Mouse (Mus musculus) stomach, embryonic 16.5 days (tissue): Measurements from ENCODE around the gene Dnase2b. TPM values are rescaled to one million over a fixed set of nuclear protein-coding genes. Genes with fewer than 3 reads are reported as not detected.

Source experiments
- ATAC-seq: fragments of 200-750 bp; cut with Nextera tagmentation; 2 replicates; pipeline ENCODE4 v1.8.0; 2017; ENCODE audit warnings: moderate number of reproducible peaks, moderate TSS enrichment; ENCODE audit not compliant: insufficient read depth, low FRiP score
- H3K27ac ChIP-seq: fragments of 300-500 bp; sonication (generic); 2 replicates; pipeline ENCODE4 v1.5.1; 2014; ENCODE audit warnings: low read length
- H3K27me3 ChIP-seq: fragments of 300-500 bp; sonication (generic); 2 replicates; pipeline ENCODE4 v1.6.1; 2014; ENCODE audit warnings: low read length, control low read depth, mixed read lengths; ENCODE audit not compliant: control insufficient read depth, insufficient read depth
- H3K36me3 ChIP-seq: fragments of 300-500 bp; sonication (generic); 2 replicates; pipeline ENCODE4 v1.6.1; 2014; ENCODE audit warnings: low read length; ENCODE audit not compliant: control insufficient read depth, insufficient read depth
- H3K4me1 ChIP-seq: fragments of 300-500 bp; sonication (generic); 2 replicates; pipeline ENCODE4 v1.6.1; 2014; ENCODE audit warnings: low read length, control low read depth, mixed read lengths; ENCODE audit not compliant: control insufficient read depth, insufficient read depth
- H3K4me2 ChIP-seq: fragments of 300-500 bp; sonication (generic); 2 replicates; pipeline ENCODE4 v1.6.1; 2014; ENCODE audit warnings: low read depth, low read length, mixed read lengths
- H3K4me3 ChIP-seq: fragments of 300-500 bp; sonication (generic); replicated peaks from 2 replicates; pipeline ENCODE4 v1.5.1; 2014; ENCODE audit warnings: mild to moderate bottlenecking, low read length
- H3K9ac ChIP-seq: fragments of 300-500 bp; sonication (generic); 2 replicates; pipeline ENCODE4 v1.6.1; 2014; ENCODE audit warnings: low read length
- H3K9me3 ChIP-seq: fragments of 300-500 bp; sonication (generic); replicated peaks from 2 replicates; pipeline ENCODE4 v1.6.1; 2016; ENCODE audit warnings: low read length, control low read depth; ENCODE audit not compliant: control insufficient read depth
- WGBS: fragments of 180-500 bp; shearing (Covaris S2); extraction: QIAGEN DNeasy Blood & Tissue Kit; methylation state at CpG from one replicate; pipeline ENCODE4 v1.1.7; 2014; 5-methylcytosine and 5-hydroxymethylcytosine counted together
- polyA plus RNA-seq: library from polyadenylated mRNA; unstranded; fragments of >200 nt; fragmentation: Nextera tagmentation; extraction: Ambion mirVana; gene quantifications from 2 replicates; pipeline ENCODE4 v1.2.1, GENCODE M21; 2015

Dnase2b gene
- polyA plus RNA-seq, result 0.28 and 0.31 TPM in 2 replicates

GRCm38 (mm10) chr3:146615496-146615895 is at the start of gene Dnase2b:
Gene Dnase2b, minus strand, starts transcription at chr3:146615596.
- WGBS, result 84% methylated on average over 4 of the region's 4 CpGs

GRCm38 (mm10) chr3:146661907-146662306 is 46.5 kb upstream of the Dnase2b start:
- Histone ChIP-seq H3K9me3 (no peaks in the 10 kb centered on the region), H3K27me3 (no peaks in the 10 kb centered on the region), H3K4me2 (no peak overlapping the region), H3K36me3 (no peaks in the 10 kb centered on the region), H3K27ac (no peak overlapping the region), H3K4me3 (no peak overlapping the region), H3K9ac (no peak overlapping the region), H3K4me1 (no peaks in the 10 kb centered on the region)
- ATAC-seq, result no peak
- 73% methylated on average over 7 of the region's 7 CpGs for WGBS

More at GRCm38 (mm10) chr3:146615496-146615895, at the start of gene Dnase2b:
- Histone ChIP-seq H3K27me3 (no peaks in the 10 kb centered on the region), H3K9me3 (no peaks in the 10 kb centered on the region), H3K4me2 (no peak within 1 kb of the TSS), H3K36me3 (no peaks in the 10 kb centered on the region), H3K9ac (no peak within 1 kb of the TSS), H3K4me3 (no peak within 1 kb of the TSS), H3K4me1 (no peaks in the 10 kb centered on the region), H3K27ac (no peak within 1 kb of the TSS)
- no peak for ATAC-seq

- ATAC-seq, result no peak
- 60% methylated on average over 6 of the region's 6 CpGs for whole genome bisulfite sequencing
These were observed 45.6 kb upstream of the Dnase2b start for GRCm38 (mm10) chr3:146661001-146661400.

GRCm38 (mm10) chr3:146659321-146659720 is 43.9 kb upstream of the Dnase2b start:
- no peak overlapping the region for H3K9ac ChIP-seq
- WGBS, result 87% methylated on average over 5 of the region's 5 CpGs
- H3K4me2 ChIP-seq, result no peak overlapping the region
- no peak for ATAC-seq
- H3K4me1 ChIP-seq, result no peaks in the 10 kb centered on the region; the same call in 1 of the 2 replicates
- no peak overlapping the region for H3K4me3 ChIP-seq
- no peak overlapping the region for H3K27ac ChIP-seq
- no peaks in the 10 kb centered on the region for H3K27me3 ChIP-seq
- no peaks in the 10 kb centered on the region for H3K36me3 ChIP-seq
- no peaks in the 10 kb centered on the region for H3K9me3 ChIP-seq

More at GRCm38 (mm10) chr3:146661001-146661400, 45.6 kb upstream of the Dnase2b start:
- Histone ChIP-seq H3K9me3 (no peaks in the 10 kb centered on the region), H3K36me3 (no peaks in the 10 kb centered on the region), H3K4me1 (no peaks in the 10 kb centered on the region), H3K4me3 (no peak overlapping the region), H3K4me2 (no peak overlapping the region), H3K27ac (no peak overlapping the region), H3K9ac (no peak overlapping the region), H3K27me3 (no peaks in the 10 kb centered on the region)

- no peak for ATAC-seq
- H3K9ac ChIP-seq, result no peak overlapping the region
- H3K27ac ChIP-seq, result no peak overlapping the region
- no peak overlapping the region for H3K4me3 ChIP-seq
- no peaks in the 10 kb centered on the region for H3K27me3 ChIP-seq
- H3K36me3 ChIP-seq, result no peaks in the 10 kb centered on the region
- WGBS, result 85% methylated on average over 1 of the region's 1 CpGs
- H3K9me3 ChIP-seq, result no peaks in the 10 kb centered on the region
- H3K4me2 ChIP-seq, result no peak overlapping the region
- H3K4me1 ChIP-seq, result no peaks in the 10 kb centered on the region; the same call in 1 of the 2 replicates
These were observed 42.8 kb upstream of the Dnase2b start for GRCm38 (mm10) chr3:146658061-146658639.

GRCm38 (mm10) chr3:146657433-146657832 is 42.0 kb upstream of the Dnase2b start:
- H3K4me1 ChIP-seq, result no peaks in the 10 kb centered on the region; the same call in 1 of the 2 replicates
- no peak overlapping the region for H3K4me3 ChIP-seq
- H3K9me3 ChIP-seq, result no peaks in the 10 kb centered on the region
- no peak for ATAC-seq
- 86% methylated on average over 5 of the region's 5 CpGs for WGBS
- no peaks in the 10 kb centered on the region for H3K36me3 ChIP-seq
- H3K27ac ChIP-seq, result no peak overlapping the region
- no peaks in the 10 kb centered on the region for H3K27me3 ChIP-seq
- H3K9ac ChIP-seq, result no peak overlapping the region
- no peak overlapping the region for H3K4me2 ChIP-seq

GRCm38 (mm10) chr3:146655111-146655577 is 39.7 kb upstream of the Dnase2b start:
- H3K4me1 ChIP-seq, result no peaks in the 10 kb centered on the region; the same call in 1 of the 2 replicates
- no peak for ATAC-seq
- no peak overlapping the region for H3K27ac ChIP-seq
- no peak overlapping the region for H3K4me3 ChIP-seq
- no peaks in the 10 kb centered on the region for H3K27me3 ChIP-seq
- no peaks in the 10 kb centered on the region for H3K9me3 ChIP-seq
- H3K4me2 ChIP-seq, result no peak overlapping the region
- H3K36me3 ChIP-seq, result no peaks in the 10 kb centered on the region
- no peak overlapping the region for H3K9ac ChIP-seq
- WGBS, result 50% methylated on average over 2 of the region's 2 CpGs

- Histone ChIP-seq H3K4me1 (no peaks in the 10 kb centered on the region; the same call in 1 of the 2 replicates), H3K36me3 (no peaks in the 10 kb centered on the region), H3K27ac (no peak overlapping the region), H3K27me3 (no peaks in the 10 kb centered on the region), H3K9me3 (no peaks in the 10 kb centered on the region), H3K4me2 (no peak overlapping the region), H3K4me3 (no peak overlapping the region), H3K9ac (no peak overlapping the region)
- 55% methylated on average over 6 of the region's 6 CpGs for WGBS
- no peak; the same call in 1 of the 2 replicates for ATAC-seq
These were observed 38.3 kb upstream of the Dnase2b start for GRCm38 (mm10) chr3:146653692-146654091.

GRCm38 (mm10) chr3:146652431-146652830 is 37.0 kb upstream of the Dnase2b start:
- no peaks in the 10 kb centered on the region for H3K36me3 ChIP-seq
- ATAC-seq, result no peak
- 87% methylated on average over 5 of the region's 5 CpGs for WGBS
- H3K4me3 ChIP-seq, result no peak overlapping the region
- no peak overlapping the region for H3K4me2 ChIP-seq
- H3K27ac ChIP-seq, result no peak overlapping the region
- no peak overlapping the region for H3K9ac ChIP-seq
- no peaks in the 10 kb centered on the region for H3K9me3 ChIP-seq
- H3K27me3 ChIP-seq, result no peaks in the 10 kb centered on the region
- no peaks in the 10 kb centered on the region; the same call in 1 of the 2 replicates for H3K4me1 ChIP-seq
